Mouse (Mus musculus) inflammation-experienced regulatory T-cells, adult 6 months (primary cell): ENCODE measurements around the gene Mdm2. TPM values are rescaled to one million over a fixed set of nuclear protein-coding genes. Genes with fewer than 3 reads are reported as not detected.
"Not testable (repeated sequence)": the region's sequence is repeated elsewhere in the genome, so short reads cannot be mapped to it uniquely, and the experiment has no call there.

ENCODE experiments used
- ATAC-seq: one replicate; pipeline ENCODE4 v1.8.0; 2017
- polyA plus RNA-seq, 3 experiments: library from polyadenylated mRNA; unstranded; fragments of 100-300 nt; shearing (Covaris generic); gene quantifications; one replicate each; pipeline ENCODE4 v1.2.1; 2017

Gene Mdm2
- polyA plus RNA-seq, 3 experiments from 2014 or later, result 42.1 to 88.6 (median 50.8) TPM

DNA sequence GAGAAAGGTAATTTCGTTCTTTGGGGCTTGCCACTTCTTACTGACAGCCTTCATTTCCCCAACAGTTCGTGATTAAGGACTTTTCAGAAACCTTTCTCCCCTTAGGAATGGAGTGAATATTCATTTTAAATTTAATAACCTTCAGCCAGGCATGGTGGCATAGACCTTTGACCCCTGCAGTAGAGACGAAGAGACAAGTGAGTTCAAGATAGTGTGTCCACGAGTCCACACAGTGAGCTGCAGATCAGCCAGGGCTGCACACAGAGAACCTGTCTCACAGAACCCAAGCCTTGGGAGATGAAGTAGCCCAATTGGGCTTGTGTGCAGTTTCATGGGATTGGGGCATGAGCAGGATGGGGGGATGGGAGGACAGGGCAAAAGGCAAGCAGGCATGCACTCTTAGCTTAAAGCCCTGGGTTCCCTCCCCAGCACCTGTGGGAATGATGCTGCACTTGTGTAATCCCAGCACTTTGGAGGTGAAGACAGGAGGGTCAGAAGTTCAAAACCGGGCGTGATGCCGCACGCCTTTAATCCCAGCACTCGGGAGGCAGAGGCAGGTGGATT, 1.7 kb upstream of the Mdm2 start:
- no peak for ATAC-seq

- no peak for ATAC-seq
These were observed 850 bp upstream of the Mdm2 start for GRCm38 (mm10) chr10:117711408-117711807.

DNA sequence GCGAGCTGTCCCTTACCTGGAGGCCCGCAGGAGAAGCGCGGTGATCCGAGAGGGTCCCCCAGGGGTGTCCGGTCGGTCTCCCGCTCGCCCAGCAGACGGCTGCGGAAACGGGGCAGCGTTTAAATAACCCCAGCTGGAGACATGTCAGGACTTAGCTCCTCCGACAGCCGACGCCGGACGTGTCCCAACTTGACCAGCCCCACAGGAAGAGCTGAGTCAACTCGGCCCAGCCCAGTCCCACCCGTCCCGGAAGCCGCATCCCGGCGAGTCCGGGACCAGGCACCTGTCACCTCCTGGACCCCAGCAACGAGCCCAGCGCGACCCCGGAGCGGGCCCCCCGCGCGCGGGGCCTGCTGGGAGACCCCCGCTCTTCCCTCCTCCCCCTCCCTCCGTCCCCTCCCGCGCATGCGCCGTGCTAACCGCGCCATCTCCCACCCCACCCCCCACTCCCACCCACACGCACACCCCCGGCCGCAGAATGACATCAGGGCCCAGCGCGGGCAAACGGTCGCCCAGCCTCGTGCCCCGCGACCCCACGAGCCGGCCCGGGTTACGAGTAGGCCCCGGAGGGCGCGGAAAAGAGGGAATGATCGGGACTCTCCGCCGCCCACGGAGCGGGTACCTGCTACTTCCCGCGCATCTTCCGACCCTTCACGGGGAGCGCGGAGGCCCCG, 491 bp downstream of the Mdm2 start:
- ATAC-seq, result peak; percentile 2

DNA sequence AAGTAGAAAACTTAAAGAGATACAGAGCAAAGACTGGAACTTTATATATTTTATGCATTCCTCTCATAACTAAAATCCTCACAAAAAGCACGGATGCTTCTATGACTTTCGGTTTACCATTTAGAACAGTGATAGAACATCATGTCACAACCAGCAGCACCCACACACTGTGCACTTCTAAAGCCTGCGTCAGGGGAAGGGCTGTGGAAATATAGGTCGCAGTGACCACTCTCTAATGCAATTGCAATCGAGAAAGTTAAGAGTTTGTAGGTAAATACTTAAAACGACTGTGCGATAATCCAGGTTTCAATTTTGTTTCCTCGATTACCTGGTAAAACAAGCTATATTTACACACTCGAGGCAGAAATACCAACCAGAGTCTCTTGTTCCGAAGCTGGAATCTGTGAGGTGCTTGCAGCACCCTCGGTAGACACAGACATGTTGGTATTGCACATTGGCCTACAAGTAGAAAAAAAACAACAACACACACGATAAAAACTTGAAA, 1.2 kb downstream of the Mdm2 start:
- ATAC-seq, result peak; percentile 14

GRCm38 (mm10) chr10:117708856-117709255, 1.7 kb downstream of the Mdm2 start:
- no peak for ATAC-seq

GRCm38 (mm10) chr10:117708376-117708775, 2.2 kb downstream of the Mdm2 start:
- ATAC-seq, result no peak

DNA sequence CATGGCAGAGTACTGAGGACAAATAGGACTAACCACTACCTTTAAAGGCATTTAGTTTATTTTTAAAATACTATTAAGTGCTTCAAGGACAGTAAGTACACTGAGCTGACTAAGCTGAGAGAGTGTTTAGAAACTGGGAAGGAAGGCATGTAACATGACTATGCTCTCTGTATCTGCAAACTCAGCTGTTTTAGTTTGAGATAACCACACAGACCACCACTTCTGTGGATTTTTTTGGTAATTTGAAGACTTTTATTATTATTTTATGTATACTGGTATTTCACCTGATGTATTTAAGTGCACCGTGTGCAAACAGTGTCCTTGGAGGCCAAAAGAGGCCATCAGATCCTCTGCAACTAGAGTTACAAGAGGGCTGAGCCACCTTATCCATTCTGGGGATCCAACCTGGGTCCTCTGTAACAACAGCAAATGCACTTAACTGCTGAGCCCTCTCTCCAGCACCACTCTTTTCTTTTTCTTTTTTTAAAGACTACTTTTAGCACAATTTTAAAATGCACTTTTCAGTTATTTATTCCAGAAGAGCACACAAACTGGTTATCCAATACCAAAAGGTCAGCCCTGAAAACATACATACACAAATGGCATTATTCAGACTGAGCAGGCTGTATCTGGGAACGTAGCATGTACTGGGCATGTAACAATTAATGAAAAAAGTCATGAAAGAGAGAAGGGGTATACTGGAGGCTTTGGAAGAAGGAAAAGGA, 3.3 kb downstream of the Mdm2 start:
- no peak for ATAC-seq

DNA sequence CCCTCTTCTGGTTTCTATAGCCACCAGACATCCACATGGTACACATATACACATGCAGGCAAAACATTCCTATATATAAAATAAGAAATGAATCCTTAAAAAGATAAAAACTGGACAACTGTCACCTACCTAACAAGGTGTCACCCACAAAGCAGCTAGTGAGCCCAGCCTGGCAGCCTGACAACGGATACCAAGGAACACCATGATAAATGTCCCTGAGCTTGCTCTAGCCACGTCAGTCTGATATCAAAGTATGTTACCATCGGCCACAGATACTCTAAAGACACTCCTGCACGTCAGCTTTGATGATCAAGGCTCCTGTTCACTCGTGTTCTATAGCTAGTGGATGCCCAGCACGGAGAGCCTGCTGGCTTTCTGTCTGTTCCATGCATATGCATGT, 4.1 kb downstream of the Mdm2 start:
- no peak for ATAC-seq

GRCm38 (mm10) chr10:117705806-117706205, 4.8 kb downstream of the Mdm2 start:
- ATAC-seq, result no peak

- no peak for ATAC-seq
These were observed 5.6 kb downstream of the Mdm2 start for GRCm38 (mm10) chr10:117704964-117705335.

GRCm38 (mm10) chr10:117704314-117704963, 6.1 kb downstream of the Mdm2 start:
- ATAC-seq, result not testable (repeated sequence)

- no peak for ATAC-seq
These were observed 7.1 kb downstream of the Mdm2 start for GRCm38 (mm10) chr10:117703506-117703905.

GRCm38 (mm10) chr10:117702024-117702833, 8.3 kb downstream of the Mdm2 start:
- no peak for ATAC-seq

GRCm38 (mm10) chr10:117701034-117701829, 9.3 kb downstream of the Mdm2 start:
- no peak for ATAC-seq

DNA sequence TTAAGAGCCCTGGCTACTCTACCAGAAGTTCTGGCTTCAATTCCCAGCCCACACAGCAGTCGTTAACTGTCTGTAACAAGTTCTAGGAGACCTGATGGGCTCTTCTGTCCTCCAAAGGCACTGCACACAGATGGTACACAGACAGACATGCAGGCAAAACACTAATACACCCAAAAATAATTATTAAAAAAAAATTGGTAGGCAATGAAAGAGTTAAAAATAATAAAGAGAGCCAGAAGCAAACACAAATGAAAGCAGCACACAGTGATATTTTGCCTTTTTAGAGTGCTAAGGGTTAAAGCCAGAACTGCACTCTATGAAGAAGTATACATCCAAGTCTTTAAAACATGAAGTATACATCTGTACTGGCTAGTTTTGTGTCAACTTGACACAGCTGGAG, 10.1 kb downstream of the Mdm2 start:
- no peak for ATAC-seq

- no peak for ATAC-seq
These were observed 10.6 kb downstream of the Mdm2 start for GRCm38 (mm10) chr10:117699914-117700313.

GRCm38 (mm10) chr10:117698313-117699138, 12.0 kb downstream of the Mdm2 start:
- no peak for ATAC-seq

GRCm38 (mm10) chr10:117697561-117698115, 12.9 kb downstream of the Mdm2 start:
- no peak for ATAC-seq

GRCm38 (mm10) chr10:117696827-117697560, 13.6 kb downstream of the Mdm2 start:
- no peak for ATAC-seq
